Mouse (Mus musculus) cerebellum, adult 2 months (tissue): ENCODE measurements around the gene Il17f.

Experiments used
- CTCF ChIP-seq: fragments of 200-500 bp; IDR thresholded peaks from 2 replicates; pipeline ENCODE4 v1.5.1; 2011; ENCODE audit warnings: low read depth, mild to moderate bottlenecking, control low read depth, low read length, moderate library complexity, borderline replicate concordance; ENCODE audit not compliant: insufficient read depth
- POLR2A ChIP-seq: fragments of 200-500 bp; IDR thresholded peaks from 2 replicates; pipeline ENCODE4 v1.6.1; 2011; ENCODE audit warnings: low read length, control low read depth, borderline replicate concordance; ENCODE audit not compliant: insufficient read depth

- TF ChIP-seq CTCF = no peak
- no peak for TF ChIP-seq POLR2A
These were observed 30.1 kb downstream of the Il17f start for GRCm38 (mm10) chr1:20760331-20760730.
